Mouse (Mus musculus) heart, postnatal 0 days (tissue): ENCODE results near the gene Fgfr2.

Experiments
- CTCF ChIP-seq: IDR thresholded peaks from 2 replicates; pipeline ENCODE4 v1.5.1; 2016; ENCODE audit warnings: antibody characterized with exemption, control low read depth, low read depth
- EP300 ChIP-seq: IDR thresholded peaks from 2 replicates; pipeline ENCODE4 v1.6.1; 2016; ENCODE audit warnings: antibody characterized with exemption, low read depth

- no peak for TF ChIP-seq CTCF
- no peak for TF ChIP-seq EP300
Measured at GRCm38 (mm10) chr7:132443134-132443533, 680.0 kb downstream of the Fgfr2 start.
